Mouse (Mus musculus): ENCODE measurements around the gene Gsc2.

- TF ChIP-seq CTCF (IDR thresholded peaks at IDR 0.05; ENCODE audit: borderline replicate concordance, insufficient read depth, low read length) (no peak), POLR2A (IDR thresholded peaks at IDR 0.05; ENCODE audit: low read depth, low read length) (no peak)
These were observed 18.8 kb downstream of the Gsc2 start for GRCm38 (mm10) chr16:17896091-17896490.
